Mouse (Mus musculus): ENCODE results near the gene Gm960.

GRCm38 (mm10) chr19:4747631-4748312 is 49.3 kb upstream of the Gm960 start:
- TF ChIP-seq CTCF (IDR thresholded peaks at IDR 0.05; ENCODE audit: low read depth, low read length) (no peak), POLR2A (IDR thresholded peaks at IDR 0.05; ENCODE audit: extremely low read depth, insufficient read depth, low read length) (no peak)
